Mouse (Mus musculus) activated CD4-positive, CD25-positive, alpha-beta regulatory T cell, adult 4 months (primary cell): ENCODE data around the gene Arpp19. TPM values are rescaled to one million over a fixed set of nuclear protein-coding genes. Genes with fewer than 3 reads are reported as not detected.

Experiments
- ATAC-seq: one replicate; pipeline ENCODE4 v1.8.0; 2017
- polyA plus RNA-seq, 2 experiments: library from polyadenylated mRNA; unstranded; fragments of 100-300 nt; shearing (Covaris generic); gene quantifications; one replicate each; pipeline ENCODE4 v1.2.1; 2017

Arpp19 gene
- 100 to 1,000 TPM; 326 to 420 TPM for polyA plus RNA-seq

GRCm38 (mm10) chr9:75037451-75038356, at the start of gene Arpp19:
TSS of gene Arpp19 (plus strand) at chr9:75037614.
- peak; percentile 98 for ATAC-seq

GRCm38 (mm10) chr9:74988893-74989460, 48.4 kb upstream of the Arpp19 start:
- no peak for ATAC-seq

GRCm38 (mm10) chr9:74989990-74990389, 47.4 kb upstream of the Arpp19 start:
- ATAC-seq = no peak

GRCm38 (mm10) chr9:74994611-74995257, 42.7 kb upstream of the Arpp19 start:
- ATAC-seq = no peak

- no peak for ATAC-seq
Measured at GRCm38 (mm10) chr9:74996349-74996748, 41.1 kb upstream of the Arpp19 start.

GRCm38 (mm10) chr9:74997976-74998375, 39.4 kb upstream of the Arpp19 start:
- ATAC-seq = no peak

- no peak for ATAC-seq
Measured at GRCm38 (mm10) chr9:75001006-75001405, 36.4 kb upstream of the Arpp19 start.

GRCm38 (mm10) chr9:75001611-75002204, 35.7 kb upstream of the Arpp19 start:
- no peak for ATAC-seq

- ATAC-seq = no peak
Measured at GRCm38 (mm10) chr9:75002262-75002661, 35.2 kb upstream of the Arpp19 start.

- ATAC-seq = no peak
Measured at GRCm38 (mm10) chr9:75004203-75004602, 33.2 kb upstream of the Arpp19 start.

GRCm38 (mm10) chr9:75016591-75016990, 20.8 kb upstream of the Arpp19 start:
- no peak for ATAC-seq

- no peak for ATAC-seq
Measured at GRCm38 (mm10) chr9:75019181-75019580, 18.2 kb upstream of the Arpp19 start.

- no peak for ATAC-seq
Measured at GRCm38 (mm10) chr9:75019592-75019991, 17.8 kb upstream of the Arpp19 start.

GRCm38 (mm10) chr9:75020561-75020960, 16.9 kb upstream of the Arpp19 start:
- ATAC-seq = no peak

GRCm38 (mm10) chr9:75022546-75022945, 14.9 kb upstream of the Arpp19 start:
- ATAC-seq = no peak

- ATAC-seq = no peak
Measured at GRCm38 (mm10) chr9:75023150-75023894, 14.1 kb upstream of the Arpp19 start.

GRCm38 (mm10) chr9:75024089-75024488, 13.3 kb upstream of the Arpp19 start:
- no peak for ATAC-seq

GRCm38 (mm10) chr9:75025689-75026088, 11.7 kb upstream of the Arpp19 start:
- no peak for ATAC-seq

- no peak for ATAC-seq
Measured at GRCm38 (mm10) chr9:75032408-75032807, 5.0 kb upstream of the Arpp19 start.

GRCm38 (mm10) chr9:75033141-75033540, 4.3 kb upstream of the Arpp19 start:
- ATAC-seq = no peak

- no peak for ATAC-seq
Measured at GRCm38 (mm10) chr9:75034691-75035090, 2.7 kb upstream of the Arpp19 start.

GRCm38 (mm10) chr9:75035944-75036343, 1.5 kb upstream of the Arpp19 start:
- ATAC-seq = no peak

- no peak for ATAC-seq
Measured at GRCm38 (mm10) chr9:75038357-75038688, 909 bp downstream of the Arpp19 start.
